Mouse (Mus musculus): ENCODE results near the gene Itprid1. TPM values are rescaled to one million over a fixed set of nuclear protein-coding genes. Genes with fewer than 3 reads are reported as not detected.

The Itprid1 gene
- polyA plus RNA-seq, 1 experiment from 2014 or later: not detected

- ATAC-seq (ENCODE audit: insufficient number of reproducible peaks, insufficient read depth, low FRiP score, low read depth): no peak
- 80% methylated on average over 5 of the region's 5 CpGs for WGBS
- Histone ChIP-seq H3K36me3 (ENCODE audit: control insufficient read depth, insufficient read depth, low read length) (no peaks in the 10 kb centered on the region), H3K4me1 (ENCODE audit: control insufficient read depth in 2 of 2, insufficient read depth in 2 of 2, low read length in 2 of 2) (no peaks in the 10 kb centered on the region), H3K9me3 (ENCODE audit: control insufficient read depth, low read length) (no peaks in the 10 kb centered on the region), H3K27me3 (ENCODE audit: control insufficient read depth, insufficient read depth, low read length) (no peaks in the 10 kb centered on the region), H3K4me3 (ENCODE audit: control insufficient read depth in 1 of 2, insufficient read depth in 1 of 2, low read depth in 1 of 2, low read length in 2 of 2) (no peak overlapping the region), H3K27ac (replicated peaks in 1 of 2; ENCODE audit: control insufficient read depth in 1 of 2, insufficient read depth in 1 of 2, low read depth in 2 of 2, low read length in 2 of 2) (no peak overlapping the region), H3K9ac (ENCODE audit: low read length) (no peak overlapping the region), H3K4me2 (ENCODE audit: low read length) (no peak overlapping the region)
These were observed 191.3 kb downstream of the Itprid1 start for GRCm38 (mm10) chr6:56027966-56028365.

Other genes starting within 250 kb of the Itprid1 start
- not detected in 2 replicates for gene Neurod6, start 155.6 kb upstream of the Itprid1 start, polyA plus RNA-seq (2014; fragmentation: Nextera tagmentation; extraction: Ambion mirVana)
- gene Ppp1r17, start 180.6 kb downstream of the Itprid1 start, polyA plus RNA-seq (2014; fragmentation: Nextera tagmentation; extraction: Ambion mirVana): 3.1 and 5.6 TPM in 2 replicates